Mouse (Mus musculus): ENCODE measurements around the gene Aldoart1. TPM values are rescaled to one million over a fixed set of nuclear protein-coding genes. Genes with fewer than 3 reads are reported as not detected.
A peak's percentile ranks its signal among the peaks of the same experiment; 100 is the strongest.

Aldoart1 gene
- polyA plus RNA-seq (2015; fragmentation: Nextera tagmentation; extraction: Ambion mirVana) = 0.08 TPM in 1 of 2 replicates, not detected in the other

DNA sequence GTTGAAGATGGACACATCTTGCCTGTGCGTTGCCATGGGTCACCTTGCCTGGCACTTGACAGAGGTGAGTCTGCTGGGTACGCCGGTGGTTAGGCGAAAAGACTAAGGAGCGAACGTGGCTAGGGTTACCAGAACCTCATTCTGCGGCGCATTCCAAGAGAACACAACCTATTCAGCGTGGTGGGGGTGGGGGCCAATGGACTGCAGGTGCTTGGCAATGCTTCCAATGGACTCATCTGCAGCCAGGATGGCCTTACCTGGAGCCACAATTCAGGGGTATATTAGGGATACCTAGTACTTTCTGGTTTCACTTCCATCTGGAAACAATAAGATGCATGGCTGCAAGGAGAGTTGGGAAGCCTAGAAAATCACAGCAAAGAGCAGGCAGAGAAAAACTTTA is at the start of gene Aldoart1:
Gene Aldoart1 (minus strand): TSS at position 101 of the 400 bp plus-strand sequence.
- Histone ChIP-seq H3K4me3 (replicated peaks; ENCODE audit: low read depth, low read length) (no peak within 1 kb of the TSS), H3K4me2 (ENCODE audit: low read length) (no peak within 1 kb of the TSS), H3K27ac (no peak within 1 kb of the TSS), H3K36me3 (ENCODE audit: insufficient read depth, low read length) (no peaks in the 10 kb centered on the region), H3K27me3 (ENCODE audit: insufficient read depth, low read length) (no peaks in the 10 kb centered on the region), H3K4me1 (replicated peaks; ENCODE audit: insufficient read depth, low read length) (no peaks in the 10 kb centered on the region), H3K9ac (ENCODE audit: low read depth, low read length) (no peak within 1 kb of the TSS), H3K9me3 (replicated peaks; ENCODE audit: low read length) (no peaks in the 10 kb centered on the region)
- WGBS = 95% methylated on average over 9 of the region's 9 CpGs
- no peak for TF ChIP-seq CTCF (IDR thresholded peaks at IDR 0.05; ENCODE audit: low read depth)
- ATAC-seq (replicated peaks; ENCODE audit: low FRiP score, low read depth) = no peak
- DNase-seq (ENCODE audit: low spot score) = no peak

DNA sequence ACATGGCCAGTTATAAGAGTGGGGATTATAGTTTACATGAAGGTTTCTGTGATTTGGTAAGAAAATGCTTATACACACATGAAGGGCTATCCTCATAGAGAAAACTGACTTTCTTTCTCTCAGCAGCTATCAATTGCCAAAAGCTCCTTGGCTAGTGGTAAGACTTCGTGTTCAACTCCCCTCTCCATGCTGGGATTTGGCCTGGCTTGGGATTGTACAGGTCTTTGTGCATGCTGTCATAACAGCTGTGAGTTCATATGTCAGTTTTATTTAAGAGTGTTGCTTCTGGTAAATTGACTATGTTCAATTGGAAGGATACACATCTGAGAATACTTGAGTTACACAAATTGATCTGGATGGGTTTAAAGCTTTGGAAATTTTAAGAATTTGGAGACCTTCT is 49.1 kb upstream of the Aldoart1 start:
- Histone ChIP-seq H3K4me1 (replicated peaks; ENCODE audit: insufficient read depth, low read length) (no peaks in the 10 kb centered on the region), H3K9ac (ENCODE audit: low read depth, low read length) (no peak overlapping the region), H3K27ac (no peak overlapping the region), H3K9me3 (replicated peaks; ENCODE audit: low read length) (no peaks in the 10 kb centered on the region), H3K4me2 (ENCODE audit: low read length) (no peak overlapping the region), H3K27me3 (ENCODE audit: insufficient read depth, low read length) (no peaks in the 10 kb centered on the region), H3K4me3 (replicated peaks; ENCODE audit: low read depth, low read length) (no peak overlapping the region), H3K36me3 (ENCODE audit: insufficient read depth, low read length) (no peaks in the 10 kb centered on the region)
- TF ChIP-seq CTCF (IDR thresholded peaks at IDR 0.05; ENCODE audit: low read depth) = no peak
- DNase-seq (ENCODE audit: low spot score) (no peak), ATAC-seq (replicated peaks; ENCODE audit: low FRiP score, low read depth) (no peak)
- 60% methylated on average over 1 of the region's 1 CpGs for WGBS

- Histone ChIP-seq H3K4me1 (replicated peaks; ENCODE audit: insufficient read depth, low read length) (no peaks in the 10 kb centered on the region), H3K27me3 (ENCODE audit: insufficient read depth, low read length) (no peaks in the 10 kb centered on the region), H3K9ac (ENCODE audit: low read depth, low read length) (no peak overlapping the region), H3K4me2 (ENCODE audit: low read length) (no peak overlapping the region), H3K4me3 (replicated peaks; ENCODE audit: low read depth, low read length) (no peak overlapping the region), H3K9me3 (replicated peaks; ENCODE audit: low read length) (no peaks in the 10 kb centered on the region), H3K27ac (no peak overlapping the region), H3K36me3 (ENCODE audit: insufficient read depth, low read length) (no peaks in the 10 kb centered on the region)
- 28% methylated on average over 2 of the region's 2 CpGs for WGBS
- DNase-seq (ENCODE audit: low spot score) (peak; percentile 66), ATAC-seq (replicated peaks; ENCODE audit: low FRiP score, low read depth) (no peak; the same call in 1 of the 2 replicates)
- TF ChIP-seq CTCF (IDR thresholded peaks at IDR 0.05; ENCODE audit: low read depth) = no peak
These were observed 13.1 kb upstream of the Aldoart1 start for GRCm38 (mm10) chr4:72865371-72866075.

DNA sequence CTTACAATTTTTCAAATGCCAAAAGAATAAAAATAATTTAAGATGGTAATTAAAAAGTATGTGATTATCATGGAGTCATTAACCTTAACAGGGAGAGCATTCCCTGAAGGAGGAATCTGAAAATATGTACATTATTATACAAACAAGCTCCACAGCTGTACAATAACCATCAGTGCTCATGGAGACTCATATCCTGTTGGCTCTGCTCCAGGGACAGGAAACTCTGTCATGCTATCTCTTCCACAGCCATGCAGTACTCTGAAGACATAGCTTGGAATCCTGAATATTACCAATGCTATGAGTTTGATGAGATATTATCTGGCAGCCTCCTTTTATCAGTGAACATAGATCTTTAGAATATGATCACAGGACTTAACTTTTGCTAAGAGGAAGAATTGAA is 8.2 kb downstream of the Aldoart1 start:
- no peak overlapping the region for H3K4me2 ChIP-seq (ENCODE audit: low read length)
- H3K27me3 ChIP-seq (ENCODE audit: insufficient read depth, low read length) = no peaks in the 10 kb centered on the region
- H3K4me3 ChIP-seq (replicated peaks; ENCODE audit: low read depth, low read length) = no peak overlapping the region
- TF ChIP-seq CTCF (IDR thresholded peaks at IDR 0.05; ENCODE audit: low read depth) = no peak
- H3K4me1 ChIP-seq (replicated peaks; ENCODE audit: insufficient read depth, low read length) = no peaks in the 10 kb centered on the region
- ATAC-seq (replicated peaks; ENCODE audit: low FRiP score, low read depth) (no peak), DNase-seq (ENCODE audit: low spot score) (peak; percentile 7)
- no peaks in the 10 kb centered on the region for H3K9me3 ChIP-seq (replicated peaks; ENCODE audit: low read length)
- H3K27ac ChIP-seq = no peak overlapping the region
- no peak overlapping the region for H3K9ac ChIP-seq (ENCODE audit: low read depth, low read length)
- no peaks in the 10 kb centered on the region for H3K36me3 ChIP-seq (ENCODE audit: insufficient read depth, low read length)

GRCm38 (mm10) chr4:72843025-72843424 is 9.4 kb downstream of the Aldoart1 start:
- Histone ChIP-seq H3K4me2 (ENCODE audit: low read length) (no peak overlapping the region), H3K9me3 (replicated peaks; ENCODE audit: low read length) (no peaks in the 10 kb centered on the region), H3K4me3 (replicated peaks; ENCODE audit: low read depth, low read length) (no peak overlapping the region), H3K36me3 (ENCODE audit: insufficient read depth, low read length) (no peaks in the 10 kb centered on the region), H3K27me3 (ENCODE audit: insufficient read depth, low read length) (no peaks in the 10 kb centered on the region), H3K27ac (no peak overlapping the region), H3K9ac (ENCODE audit: low read depth, low read length) (no peak overlapping the region), H3K4me1 (replicated peaks; ENCODE audit: insufficient read depth, low read length) (no peaks in the 10 kb centered on the region)
- DNase-seq (ENCODE audit: low spot score) (no peak), ATAC-seq (replicated peaks; ENCODE audit: low FRiP score, low read depth) (no peak)
- no peak for TF ChIP-seq CTCF (IDR thresholded peaks at IDR 0.05; ENCODE audit: low read depth)

DNA sequence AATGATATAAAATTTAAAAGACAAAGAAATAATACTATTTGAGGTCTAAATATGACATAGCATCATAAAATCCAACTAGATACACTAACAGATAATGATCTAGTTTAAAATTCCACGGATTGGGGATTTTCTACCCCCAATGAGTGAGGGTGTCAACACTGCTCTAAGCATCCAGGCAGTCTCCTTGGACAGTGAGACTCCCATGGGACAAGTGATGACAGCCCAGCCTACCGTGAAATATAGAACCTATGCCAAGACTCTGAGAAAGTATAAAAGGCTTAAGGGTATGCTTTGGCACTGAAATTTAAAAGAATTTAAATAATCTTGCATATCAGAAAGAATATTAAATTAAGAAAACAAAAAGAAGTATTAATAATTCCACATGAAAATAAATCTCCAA is 16.0 kb downstream of the Aldoart1 start:
- TF ChIP-seq CTCF (IDR thresholded peaks at IDR 0.05; ENCODE audit: low read depth) = no peak
- Histone ChIP-seq H3K4me1 (replicated peaks; ENCODE audit: insufficient read depth, low read length) (no peaks in the 10 kb centered on the region), H3K4me2 (ENCODE audit: low read length) (no peak overlapping the region), H3K9ac (ENCODE audit: low read depth, low read length) (no peak overlapping the region), H3K27ac (no peak overlapping the region), H3K27me3 (ENCODE audit: insufficient read depth, low read length) (no peaks in the 10 kb centered on the region), H3K4me3 (replicated peaks; ENCODE audit: low read depth, low read length) (no peak overlapping the region), H3K36me3 (ENCODE audit: insufficient read depth, low read length) (no peaks in the 10 kb centered on the region), H3K9me3 (replicated peaks; ENCODE audit: low read length) (no peaks in the 10 kb centered on the region)
- 61% methylated on average over 2 of the region's 2 CpGs for WGBS
- DNase-seq (ENCODE audit: low spot score) (no peak), ATAC-seq (replicated peaks; ENCODE audit: low FRiP score, low read depth) (no peak)

DNA sequence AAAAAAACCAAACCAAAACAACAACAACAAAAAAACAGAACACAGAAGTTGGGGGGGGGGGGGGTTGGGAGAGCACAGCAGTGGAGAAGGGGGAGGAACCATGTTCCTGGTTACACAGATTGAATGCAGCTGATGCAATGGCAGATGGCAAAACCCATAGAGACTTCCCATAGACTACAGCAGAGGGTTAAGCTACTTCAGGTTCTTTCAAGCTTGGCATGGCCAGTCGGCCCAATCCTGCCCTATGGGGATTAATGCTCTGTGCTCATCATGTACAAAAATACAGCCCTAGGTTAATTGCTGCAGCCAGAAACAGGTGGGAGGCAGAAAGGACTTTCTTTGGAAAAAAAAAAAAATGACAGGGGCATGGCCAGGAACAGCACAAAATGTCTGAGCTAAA is 17.0 kb downstream of the Aldoart1 start:
- no peak for TF ChIP-seq CTCF (IDR thresholded peaks at IDR 0.05; ENCODE audit: low read depth)
- WGBS = 50% methylated on average over 1 of the region's 1 CpGs

More for the DNA sequence above, 17.0 kb downstream of the Aldoart1 start:
- H3K4me2 ChIP-seq (ENCODE audit: low read length) = no peak overlapping the region
- H3K27me3 ChIP-seq (ENCODE audit: insufficient read depth, low read length) = no peaks in the 10 kb centered on the region
- H3K4me3 ChIP-seq (replicated peaks; ENCODE audit: low read depth, low read length) = no peak overlapping the region
- no peaks in the 10 kb centered on the region for H3K9me3 ChIP-seq (replicated peaks; ENCODE audit: low read length)
- no peak for ATAC-seq (replicated peaks; ENCODE audit: low FRiP score, low read depth)
- H3K27ac ChIP-seq = no peak overlapping the region
- H3K4me1 ChIP-seq (replicated peaks; ENCODE audit: insufficient read depth, low read length) = no peaks in the 10 kb centered on the region
- no peak overlapping the region for H3K9ac ChIP-seq (ENCODE audit: low read depth, low read length)
- DNase-seq (ENCODE audit: low spot score) = no peak
- H3K36me3 ChIP-seq (ENCODE audit: insufficient read depth, low read length) = no peaks in the 10 kb centered on the region
